Mouse (Mus musculus) lung, postnatal 0 days (tissue): ENCODE data around the gene Mog.

Experiments
- CTCF ChIP-seq: IDR thresholded peaks from 2 replicates; pipeline ENCODE4 v1.5.1; 2016; ENCODE audit warnings: antibody characterized with exemption, mild to moderate bottlenecking
- EP300 ChIP-seq: IDR thresholded peaks from 2 replicates; pipeline ENCODE4 v1.6.1; 2016; ENCODE audit warnings: antibody characterized with exemption, mild to moderate bottlenecking, control low read depth

- no peak for TF ChIP-seq CTCF
- TF ChIP-seq EP300, result no peak
Measured at GRCm38 (mm10) chr17:36988475-36988874, 34.7 kb downstream of the Mog start.
